Mouse (Mus musculus): Measurements from ENCODE around the gene Aqp9. TPM values are rescaled to one million over a fixed set of nuclear protein-coding genes. Genes with fewer than 3 reads are reported as not detected.

Gene Aqp9
- polyA plus RNA-seq, 1 experiment from 2014 or later: 0.62 TPM

- no peak for ATAC-seq (ENCODE audit: low FRiP score, low read depth)
- no peaks in the 10 kb centered on the region for H3K9me3 ChIP-seq
- H3K4me2 ChIP-seq (replicated peaks): no peak overlapping the region
- H3K36me3 ChIP-seq: no peaks in the 10 kb centered on the region
- no peak overlapping the region for H3K27ac ChIP-seq
- H3K4me1 ChIP-seq: peaks cover 17% of the 10 kb centered on the region
- H3K27me3 ChIP-seq: no peaks in the 10 kb centered on the region
- no peak overlapping the region for H3K9ac ChIP-seq
- no peak overlapping the region for H3K4me3 ChIP-seq
- WGBS: 86% methylated on average over 2 of the region's 2 CpGs
Observed at GRCm38 (mm10) chr9:71165510-71165909, 3.0 kb downstream of the Aqp9 start.

GRCm38 (mm10) chr9:71165061-71165460 lies 3.4 kb downstream of the Aqp9 start:
- H3K9ac ChIP-seq: no peak overlapping the region
- no peak overlapping the region for H3K27ac ChIP-seq
- H3K27me3 ChIP-seq: no peaks in the 10 kb centered on the region
- WGBS: 91% methylated on average over 6 of the region's 6 CpGs
- H3K9me3 ChIP-seq: no peaks in the 10 kb centered on the region
- ATAC-seq (ENCODE audit: low FRiP score, low read depth): no peak
- no peak overlapping the region for H3K4me3 ChIP-seq
- no peak overlapping the region for H3K4me2 ChIP-seq (replicated peaks)
- H3K4me1 ChIP-seq: peaks cover 17% of the 10 kb centered on the region
- no peaks in the 10 kb centered on the region for H3K36me3 ChIP-seq

GRCm38 (mm10) chr9:71164353-71164752 lies 4.1 kb downstream of the Aqp9 start:
- Histone ChIP-seq H3K27ac (no peak overlapping the region), H3K4me1 (peaks cover 17% of the 10 kb centered on the region), H3K36me3 (no peaks in the 10 kb centered on the region), H3K9ac (no peak overlapping the region), H3K4me3 (no peak overlapping the region), H3K4me2 (replicated peaks) (no peak overlapping the region), H3K9me3 (no peaks in the 10 kb centered on the region), H3K27me3 (no peaks in the 10 kb centered on the region)
- WGBS: 65% methylated on average over 3 of the region's 3 CpGs
- no peak for ATAC-seq (ENCODE audit: low FRiP score, low read depth)

GRCm38 (mm10) chr9:71162858-71163740 lies 5.4 kb downstream of the Aqp9 start:
- Histone ChIP-seq H3K4me2 (replicated peaks) (no peak overlapping the region), H3K4me3 (no peak overlapping the region), H3K9ac (no peak overlapping the region), H3K27me3 (no peaks in the 10 kb centered on the region), H3K36me3 (no peaks in the 10 kb centered on the region), H3K9me3 (no peaks in the 10 kb centered on the region), H3K4me1 (peaks cover 8% of the 10 kb centered on the region; the same call in 1 of the 2 replicates), H3K27ac (no peak overlapping the region)
- WGBS: 62% methylated on average over 12 of the region's 12 CpGs
- ATAC-seq (ENCODE audit: low FRiP score, low read depth): no peak

- Histone ChIP-seq H3K4me3 (no peak overlapping the region), H3K4me2 (replicated peaks) (no peak overlapping the region), H3K9me3 (no peaks in the 10 kb centered on the region), H3K9ac (no peak overlapping the region), H3K36me3 (no peaks in the 10 kb centered on the region), H3K4me1 (0 out of 2 replicates have a peak, but pooled peaks cover 3% of the 10 kb centered on the region), H3K27me3 (no peaks in the 10 kb centered on the region), H3K27ac (no peak overlapping the region)
- ATAC-seq (ENCODE audit: low FRiP score, low read depth): no peak
- WGBS: 88% methylated on average over 8 of the region's 8 CpGs
Observed at GRCm38 (mm10) chr9:71162131-71162857, 6.2 kb downstream of the Aqp9 start.

GRCm38 (mm10) chr9:71160849-71161711 lies 7.4 kb downstream of the Aqp9 start:
- Histone ChIP-seq H3K4me3 (no peak overlapping the region), H3K36me3 (no peaks in the 10 kb centered on the region), H3K9ac (no peak overlapping the region), H3K4me2 (replicated peaks) (no peak overlapping the region), H3K9me3 (no peaks in the 10 kb centered on the region), H3K27ac (no peak overlapping the region), H3K27me3 (no peaks in the 10 kb centered on the region), H3K4me1 (0 out of 2 replicates have a peak, but pooled peaks cover 3% of the 10 kb centered on the region)
- WGBS: 79% methylated on average over 13 of the region's 13 CpGs
- no peak for ATAC-seq (ENCODE audit: low FRiP score, low read depth)

GRCm38 (mm10) chr9:71159686-71160085 lies 8.8 kb downstream of the Aqp9 start:
- WGBS: 89% methylated on average over 5 of the region's 5 CpGs
- Histone ChIP-seq H3K36me3 (no peaks in the 10 kb centered on the region), H3K27ac (no peak overlapping the region), H3K4me1 (0 out of 2 replicates have a peak, but pooled peaks cover under 1% of the 10 kb centered on the region), H3K4me2 (replicated peaks) (no peak overlapping the region), H3K27me3 (no peaks in the 10 kb centered on the region), H3K4me3 (no peak overlapping the region), H3K9ac (no peak overlapping the region), H3K9me3 (no peaks in the 10 kb centered on the region)
- no peak for ATAC-seq (ENCODE audit: low FRiP score, low read depth)

GRCm38 (mm10) chr9:71159060-71159626 lies 9.3 kb downstream of the Aqp9 start:
- 88% methylated on average over 7 of the region's 7 CpGs for WGBS

GRCm38 (mm10) chr9:71157921-71158646 lies 10.4 kb downstream of the Aqp9 start:
- Histone ChIP-seq H3K9ac (no peak overlapping the region), H3K4me1 (no peaks in the 10 kb centered on the region), H3K9me3 (no peaks in the 10 kb centered on the region), H3K4me2 (replicated peaks) (no peak overlapping the region), H3K27ac (no peak overlapping the region), H3K36me3 (no peaks in the 10 kb centered on the region), H3K27me3 (no peaks in the 10 kb centered on the region), H3K4me3 (no peak overlapping the region)
- ATAC-seq (ENCODE audit: low FRiP score, low read depth): no peak
- 90% methylated on average over 15 of the region's 15 CpGs for whole genome bisulfite sequencing

More at GRCm38 (mm10) chr9:71159060-71159626, 9.3 kb downstream of the Aqp9 start:
- H3K4me2 ChIP-seq (replicated peaks): no peak overlapping the region
- H3K27ac ChIP-seq: no peak overlapping the region
- no peak overlapping the region for H3K4me3 ChIP-seq
- no peaks in the 10 kb centered on the region for H3K4me1 ChIP-seq
- H3K27me3 ChIP-seq: no peaks in the 10 kb centered on the region
- ATAC-seq (ENCODE audit: low FRiP score, low read depth): no peak
- no peaks in the 10 kb centered on the region for H3K36me3 ChIP-seq
- no peaks in the 10 kb centered on the region for H3K9me3 ChIP-seq
- no peak overlapping the region for H3K9ac ChIP-seq

GRCm38 (mm10) chr9:71156447-71157035 lies 11.9 kb downstream of the Aqp9 start:
- Histone ChIP-seq H3K4me2 (replicated peaks) (no peak overlapping the region), H3K27ac (no peak overlapping the region), H3K9me3 (no peaks in the 10 kb centered on the region), H3K4me3 (no peak overlapping the region), H3K4me1 (no peaks in the 10 kb centered on the region), H3K36me3 (no peaks in the 10 kb centered on the region), H3K27me3 (no peaks in the 10 kb centered on the region), H3K9ac (no peak overlapping the region)
- no peak for ATAC-seq (ENCODE audit: low FRiP score, low read depth)
- WGBS: 83% methylated on average over 9 of the region's 9 CpGs
